Mouse (Mus musculus): ENCODE measurements around the gene Klhdc10.

- no peak for TF ChIP-seq POLR2A (IDR thresholded peaks at IDR 0.05; ENCODE audit: borderline replicate concordance, insufficient read depth, low read length)
- no peak for TF ChIP-seq CTCF (IDR thresholded peaks at IDR 0.05; ENCODE audit: borderline replicate concordance, insufficient read depth, low read depth, low read length)
These were observed 46.9 kb upstream of the Klhdc10 start for GRCm38 (mm10) chr6:30354760-30355159.

Data from cerebellum, adult 2 months (tissue).